Mouse (Mus musculus) cerebellum, adult 11-12 months (tissue): ENCODE measurements around the gene Bcas3.
A peak's percentile ranks its signal among the peaks of the same experiment; 100 is the strongest.

Source experiments
- DNase-seq: peaks from one replicate; pipeline ENCODE4 v3.0.0; 2022

Gene Bcas3

DNA sequence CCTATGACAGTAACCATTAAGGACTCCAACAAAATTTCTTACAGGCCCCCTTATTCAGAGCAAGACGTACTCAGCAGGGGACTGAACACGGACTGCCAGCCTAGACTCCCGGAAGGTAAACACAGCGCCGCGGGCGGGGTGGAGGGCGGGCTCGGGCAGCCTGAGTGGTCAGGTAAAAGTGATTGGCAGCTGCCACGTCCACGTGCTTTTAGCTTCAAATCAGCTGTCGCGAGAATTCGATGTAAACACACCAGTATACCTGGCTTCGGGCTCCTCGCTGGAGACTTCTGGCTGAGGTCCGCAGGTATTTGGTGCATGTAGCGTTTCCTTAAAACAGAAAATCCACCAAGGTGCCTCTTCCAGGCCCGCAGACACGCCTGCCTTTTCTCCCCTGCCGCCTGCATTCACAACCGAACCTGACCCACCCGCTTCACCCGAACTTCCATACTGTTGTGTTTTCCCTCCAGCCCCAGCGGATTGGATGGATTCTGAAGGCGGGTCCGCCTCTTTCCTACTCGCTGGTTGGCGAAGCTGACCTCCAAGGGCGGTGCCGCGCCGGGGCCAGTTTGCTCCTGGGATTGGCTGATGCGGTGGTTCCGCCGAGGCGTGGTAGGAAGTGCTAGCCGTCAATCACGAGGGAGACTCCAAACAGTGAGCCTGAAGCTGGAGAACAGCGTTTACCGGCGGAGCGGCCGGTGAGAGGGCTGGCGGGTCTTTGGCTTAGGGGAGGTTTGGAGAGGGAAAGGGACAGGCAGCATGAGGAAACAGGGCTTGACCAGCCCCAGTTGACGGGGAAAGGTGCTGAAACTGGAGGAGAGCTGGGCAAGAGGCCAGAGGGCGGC lies at the start of gene Bcas3:
Bcas3 (plus strand) TSS at position 629 of the 842 bp plus-strand sequence.
- peak; percentile 98 for DNase-seq

DNA sequence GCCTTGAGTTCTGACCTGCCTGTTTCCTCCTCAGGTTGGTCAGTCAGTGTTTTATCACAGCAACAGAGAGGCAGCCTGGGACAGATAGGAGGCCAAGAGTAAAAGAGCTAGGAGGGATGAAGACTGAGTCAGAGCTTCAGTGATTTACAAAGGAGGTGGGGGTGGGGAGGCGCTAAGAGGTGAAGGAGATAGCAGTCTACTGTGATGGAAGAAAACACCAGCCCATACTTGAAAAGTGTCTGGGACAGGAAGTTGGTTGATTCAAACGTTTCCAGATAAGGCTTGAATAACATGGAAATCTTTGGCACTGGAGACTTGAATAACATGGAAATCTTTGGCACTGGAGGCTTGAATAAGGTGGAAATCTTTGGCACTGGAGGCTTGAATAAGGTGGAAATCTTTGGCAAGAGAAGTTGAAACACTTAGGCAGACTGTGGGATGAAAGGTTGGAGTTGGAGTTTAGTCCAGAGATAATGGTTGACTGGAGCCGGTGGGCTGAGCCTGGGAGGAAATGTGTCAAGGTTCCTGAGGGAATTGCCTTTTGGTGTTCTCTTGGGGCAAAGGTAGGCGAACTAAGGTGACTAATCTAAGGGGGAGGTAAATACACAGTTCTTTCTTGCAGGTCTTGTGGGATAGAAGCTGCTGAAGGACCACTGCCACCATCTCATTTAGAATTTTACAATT lies 46.2 kb upstream of the Bcas3 start:
- no peak for DNase-seq

DNA sequence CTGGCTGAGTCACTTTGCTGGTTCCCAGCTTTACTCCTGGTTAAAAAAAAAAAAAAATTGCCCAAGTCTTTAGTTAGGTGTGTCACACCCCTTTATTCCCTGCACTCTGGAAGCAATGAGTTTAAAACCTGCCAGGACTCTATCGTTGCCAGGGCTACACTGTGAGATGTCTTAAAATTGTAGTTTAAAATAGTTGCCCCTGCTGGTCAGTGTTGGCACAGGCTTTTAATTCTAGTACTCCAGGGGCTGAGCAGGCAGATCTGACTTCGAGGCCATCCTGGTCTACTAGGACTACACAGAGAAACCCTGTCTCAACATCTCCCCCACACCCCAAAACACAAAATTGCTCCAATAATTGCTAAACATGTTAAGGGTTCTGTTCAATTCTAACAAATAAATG lies 44.2 kb upstream of the Bcas3 start:
- peak; percentile 43 for DNase-seq

DNA sequence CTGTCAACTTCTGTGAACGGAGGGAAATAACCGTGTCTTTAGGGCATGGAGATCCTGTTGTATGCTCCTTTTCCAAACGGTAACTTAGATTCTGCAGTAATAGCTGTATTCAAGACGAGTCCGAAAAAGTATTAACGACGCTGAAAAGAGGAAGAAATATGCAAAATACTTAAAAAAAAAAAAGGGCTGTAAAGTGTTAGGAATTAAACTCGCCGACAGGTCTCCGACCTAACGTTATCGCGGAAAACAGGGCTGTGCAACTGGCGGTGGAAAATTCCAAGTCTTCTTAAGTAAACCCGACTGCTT lies 42.6 kb upstream of the Bcas3 start:
- no peak for DNase-seq

DNA sequence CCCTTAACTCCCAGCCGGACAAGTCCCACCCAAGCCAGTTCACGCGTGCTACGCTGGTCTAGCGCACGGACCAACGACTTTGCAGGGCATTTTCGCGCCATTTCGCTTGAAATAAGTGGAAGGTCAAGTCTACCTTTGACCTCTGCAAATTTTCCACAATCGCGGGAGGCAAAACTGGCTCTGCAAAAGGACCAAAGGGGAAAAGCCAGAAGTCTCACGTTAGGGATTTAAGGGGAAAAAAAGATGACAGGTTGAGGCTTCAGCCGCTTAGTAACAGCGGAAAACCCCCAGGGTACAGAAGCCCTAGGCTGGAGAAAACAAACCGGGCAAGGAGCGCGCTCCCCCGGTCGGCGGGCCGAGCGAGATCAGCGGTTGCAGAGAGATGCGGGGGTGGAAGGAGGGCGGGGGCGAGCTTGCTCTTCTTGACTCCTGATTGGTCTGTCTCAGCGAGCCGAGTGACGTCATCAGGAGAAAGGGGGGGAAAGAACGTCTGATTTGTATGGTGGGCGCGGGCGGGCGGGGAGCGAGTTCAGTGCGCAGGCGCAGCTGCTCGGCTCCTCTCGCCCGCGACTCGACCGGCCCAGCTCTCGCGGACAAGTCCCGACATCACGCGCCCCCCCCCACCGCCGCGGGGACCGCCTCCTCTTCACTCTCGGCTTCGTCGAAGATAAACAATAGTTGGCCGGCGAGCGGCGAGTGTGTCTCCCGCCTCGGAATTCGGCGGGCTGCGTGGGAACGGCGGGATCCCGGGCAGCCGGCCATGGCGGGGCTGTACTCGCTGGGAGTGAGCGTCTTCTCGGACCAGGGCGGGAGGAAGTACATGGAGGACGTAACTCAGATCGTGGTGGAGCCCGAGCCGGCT lies 42.0 kb upstream of the Bcas3 start, which contains the start of gene Ppm1d:
Ppm1d (plus strand) TSS at position 532 of the 862 bp plus-strand sequence.
- peak; percentile 97 for DNase-seq

DNA sequence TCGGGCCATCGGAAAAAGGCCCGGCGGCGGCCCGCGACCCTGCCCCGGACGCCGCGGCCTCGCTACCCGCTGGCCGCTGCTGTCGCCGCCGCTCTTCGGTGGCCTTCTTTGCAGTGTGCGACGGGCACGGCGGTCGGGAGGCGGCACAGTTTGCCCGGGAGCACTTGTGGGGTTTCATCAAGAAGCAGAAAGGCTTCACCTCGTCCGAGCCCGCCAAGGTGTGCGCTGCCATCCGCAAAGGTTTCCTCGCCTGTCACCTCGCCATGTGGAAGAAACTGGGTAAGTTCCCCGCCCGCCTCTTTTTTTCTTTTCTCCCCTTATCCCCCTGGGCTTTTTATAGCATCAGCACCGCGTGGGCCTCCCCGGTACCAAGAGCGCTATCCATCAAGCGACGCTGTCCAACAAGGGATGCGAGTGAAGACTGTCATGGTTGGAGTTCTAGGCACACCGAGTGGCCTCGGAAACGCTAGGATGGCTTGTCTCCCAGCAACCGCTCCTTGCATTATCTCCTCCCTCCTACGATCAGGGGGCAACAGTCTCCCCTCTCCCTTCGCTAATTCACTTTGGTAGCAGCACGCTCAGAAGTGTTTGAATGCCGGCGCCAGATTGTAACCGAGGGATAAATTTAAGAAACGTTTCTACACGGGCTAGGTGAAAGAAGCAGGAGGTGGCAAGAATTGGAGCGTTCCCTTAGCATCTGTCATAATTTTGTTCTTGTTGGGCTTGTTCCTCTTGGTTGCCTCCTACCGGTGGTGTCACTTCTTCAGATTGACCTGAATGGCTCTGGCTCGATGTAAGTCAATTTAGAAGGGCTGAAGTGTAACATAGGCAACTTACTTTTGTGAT lies 41.1 kb upstream of the Bcas3 start:
- DNase-seq = peak; percentile 67

DNA sequence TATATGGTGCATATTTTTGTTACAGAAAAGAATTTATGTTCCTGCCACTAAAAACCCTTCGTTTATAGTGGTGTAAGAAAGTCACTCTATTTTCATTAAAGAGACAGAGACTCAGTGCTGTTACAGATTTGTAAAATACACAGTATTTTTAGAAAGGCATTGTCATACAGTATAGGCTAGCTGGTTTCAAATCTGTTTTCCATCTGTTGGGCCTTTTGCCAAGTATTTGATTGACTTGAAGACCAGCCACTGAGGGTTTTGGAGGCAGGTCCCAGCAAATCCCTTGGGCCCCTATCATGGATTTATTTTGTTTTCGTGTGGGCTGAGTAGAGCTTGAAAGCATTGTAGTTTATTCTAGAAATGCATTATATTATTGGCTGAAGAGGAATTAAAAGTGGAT lies 40.1 kb upstream of the Bcas3 start:
- DNase-seq = peak; percentile 75

DNA sequence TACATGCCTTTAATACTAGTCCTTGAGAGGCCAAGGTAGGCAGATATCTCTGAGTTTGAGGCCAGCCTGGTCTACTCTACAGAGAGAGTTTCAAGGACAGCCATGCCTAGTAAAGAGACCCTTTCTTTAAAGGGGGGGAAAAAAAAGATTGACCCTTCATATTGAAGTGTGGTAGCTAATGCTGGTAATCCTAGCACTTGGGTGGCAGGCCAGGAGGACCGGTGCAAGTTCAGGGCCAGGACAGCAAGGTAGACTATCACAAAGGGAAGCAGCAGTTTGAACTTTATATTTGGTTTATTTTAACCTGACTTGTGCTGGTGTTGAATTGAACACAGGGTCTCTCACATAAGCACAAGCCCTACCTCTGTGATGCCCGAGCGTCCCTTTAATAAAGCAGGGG lies 39.6 kb upstream of the Bcas3 start:
- DNase-seq = no peak

DNA sequence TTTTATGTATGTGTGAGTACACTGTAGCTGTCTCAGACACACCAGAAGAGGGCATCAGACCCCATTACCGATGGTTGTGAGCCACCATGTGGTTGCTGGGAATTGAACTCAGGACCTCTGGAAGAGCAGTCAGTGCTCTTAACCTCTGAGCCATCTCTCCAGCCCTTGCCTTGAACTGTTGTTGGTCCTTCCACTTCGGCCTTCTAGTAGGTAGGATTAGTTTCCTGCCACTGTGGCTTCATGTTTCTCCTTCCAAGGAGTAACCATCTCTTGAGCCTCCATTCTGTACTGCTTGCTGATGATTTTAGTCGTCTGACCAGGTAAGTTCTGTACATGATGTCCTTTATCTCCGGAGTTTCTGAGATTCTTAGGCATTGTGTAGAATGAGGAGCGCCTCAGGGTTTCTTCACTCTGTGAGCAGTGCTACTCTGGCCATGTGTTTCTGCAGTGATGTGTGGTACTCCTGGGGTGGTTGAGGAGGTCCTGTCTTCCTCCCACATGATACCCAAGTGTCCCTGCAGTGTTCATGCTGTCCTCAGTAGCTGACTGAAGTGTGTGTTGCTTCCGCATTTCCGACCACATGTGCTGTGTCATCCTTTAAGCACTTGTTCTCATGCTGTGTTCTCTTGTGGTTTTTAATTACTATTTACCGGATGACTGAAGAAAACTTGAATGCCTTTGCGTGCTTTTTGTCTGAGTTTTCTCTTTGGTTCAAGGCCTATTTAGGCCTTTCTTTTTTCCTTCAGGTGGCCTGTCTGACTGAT lies 29.2 kb upstream of the Bcas3 start:
- no peak for DNase-seq

DNA sequence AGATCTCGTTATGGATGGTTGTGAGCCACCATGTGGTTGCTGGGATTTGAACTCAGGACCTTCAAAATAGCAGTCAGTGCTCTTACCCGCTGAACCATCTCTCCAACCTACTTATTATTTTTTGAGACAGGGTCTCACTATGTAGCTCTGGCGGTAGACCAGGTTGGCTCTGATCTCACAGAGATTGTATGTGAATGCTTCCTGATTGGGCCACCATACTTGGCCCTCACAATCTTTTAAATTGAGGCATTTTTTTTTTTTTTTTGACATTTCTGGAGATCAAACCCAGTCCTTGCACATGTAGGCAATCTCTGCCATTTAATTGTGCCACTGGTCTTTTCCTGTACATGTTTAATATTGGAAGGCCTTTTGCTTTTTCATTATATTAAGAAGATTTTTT lies 24.2 kb upstream of the Bcas3 start:
- DNase-seq = peak; percentile 64

DNA sequence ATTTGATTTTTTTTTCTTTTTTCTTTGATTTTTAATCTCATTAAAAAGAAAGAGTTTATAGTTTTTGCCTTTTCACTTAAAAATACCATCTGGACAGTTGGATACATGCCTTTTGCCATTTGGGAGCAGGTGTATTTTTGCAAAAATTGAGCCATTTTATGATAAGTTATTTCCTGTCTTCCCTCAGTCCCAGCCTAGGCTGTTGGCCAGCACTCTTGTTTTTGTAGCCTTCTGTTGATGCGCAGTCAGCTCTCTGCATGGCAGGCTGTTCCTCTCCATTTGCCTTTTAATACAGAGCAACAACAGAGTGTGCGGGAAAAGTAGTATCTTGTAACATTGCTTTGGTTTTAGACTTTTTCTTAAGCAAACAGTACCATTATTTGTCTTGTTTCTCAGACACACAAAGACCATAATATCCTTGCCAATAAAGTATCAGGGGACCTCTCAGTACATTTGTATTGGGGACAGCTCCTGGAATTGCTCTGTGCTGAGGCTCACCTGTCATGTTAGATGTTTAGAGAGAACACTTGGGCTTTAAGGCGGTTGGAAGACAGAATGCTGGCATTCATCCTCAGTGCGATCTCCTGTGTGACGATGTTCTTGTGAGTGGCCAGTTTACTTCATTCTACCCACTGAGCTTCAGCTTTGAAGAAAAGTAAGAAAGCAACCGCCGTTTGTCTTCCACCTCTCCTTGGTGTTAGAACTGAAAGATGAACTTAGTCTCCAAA lies 23.6 kb upstream of the Bcas3 start:
- peak; percentile 94 for DNase-seq

DNA sequence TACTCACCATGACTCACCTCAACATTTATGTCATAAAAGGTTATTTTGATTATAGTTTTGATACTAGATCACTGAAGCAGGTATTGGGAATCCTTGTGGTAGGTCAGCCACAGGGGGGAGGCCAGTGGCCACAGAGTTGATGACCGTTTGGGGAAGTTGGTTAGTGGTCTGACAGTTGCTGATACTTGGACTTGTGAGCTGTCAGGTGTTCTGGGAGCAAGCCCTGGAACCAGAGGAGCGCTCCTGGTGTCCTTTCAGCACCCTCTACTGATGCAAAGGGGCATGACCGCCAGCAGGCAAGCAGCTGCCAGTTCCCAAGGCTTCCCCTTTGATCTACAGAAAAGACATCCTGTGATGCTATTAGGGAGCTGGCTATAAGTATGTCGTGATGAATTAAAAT lies 18.2 kb upstream of the Bcas3 start:
- peak; percentile 56 for DNase-seq

DNA sequence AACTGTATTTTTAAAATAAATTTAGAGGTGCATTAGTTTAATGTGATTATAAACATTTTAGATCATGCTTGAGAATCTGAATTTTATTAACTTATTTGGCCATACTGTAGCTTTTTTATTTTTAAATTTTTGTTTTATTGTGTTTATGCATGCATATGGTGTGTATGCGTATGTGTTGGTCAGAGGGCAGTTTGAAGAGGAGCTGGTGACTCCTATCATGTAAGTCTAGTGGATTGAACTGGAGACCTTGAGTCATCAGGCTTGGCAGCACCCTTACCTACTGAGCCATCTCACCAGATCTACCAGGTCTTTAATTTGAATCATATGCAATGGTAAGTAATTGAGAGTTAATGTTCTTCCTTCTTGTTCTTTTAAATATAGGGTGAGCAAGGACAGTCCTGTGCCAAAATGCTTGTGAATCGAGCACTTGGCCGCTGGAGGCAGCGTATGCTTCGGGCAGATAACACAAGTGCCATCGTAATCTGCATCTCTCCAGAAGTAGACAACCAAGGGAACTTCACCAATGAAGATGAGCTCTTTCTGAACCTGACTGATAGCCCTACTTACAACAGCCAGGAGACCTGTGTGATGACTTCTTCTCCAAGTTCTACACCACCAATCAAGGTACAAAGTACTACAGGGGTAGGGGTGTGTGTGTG lies 13.7 kb upstream of the Bcas3 start:
- no peak for DNase-seq

DNA sequence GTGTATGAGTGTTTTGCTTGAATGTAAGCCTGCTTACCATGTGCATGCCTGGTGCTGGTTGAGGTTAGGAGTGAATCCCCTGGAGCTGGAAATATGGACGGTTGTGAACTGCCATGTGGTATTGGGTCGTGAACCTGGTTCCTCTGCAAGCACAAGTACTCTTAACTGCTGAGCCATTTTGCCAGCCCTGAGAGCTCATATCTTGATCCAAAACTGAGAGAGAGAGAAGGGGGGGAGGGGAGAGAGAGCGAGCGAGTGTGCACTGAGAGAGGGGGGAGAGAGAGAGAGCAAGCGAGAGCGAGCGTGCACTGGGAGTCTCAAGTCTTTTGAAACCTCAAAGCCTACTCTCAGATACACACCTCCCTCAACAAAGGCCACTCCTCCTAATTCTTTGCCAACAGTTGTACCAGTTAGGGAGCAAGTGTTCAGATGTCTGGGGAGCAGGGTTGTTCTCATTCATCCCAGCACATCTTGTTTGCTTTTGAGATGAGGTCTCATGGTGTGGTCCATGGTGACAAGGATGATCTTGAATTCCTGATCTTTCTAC lies 12.8 kb upstream of the Bcas3 start:
- DNase-seq = no peak

DNA sequence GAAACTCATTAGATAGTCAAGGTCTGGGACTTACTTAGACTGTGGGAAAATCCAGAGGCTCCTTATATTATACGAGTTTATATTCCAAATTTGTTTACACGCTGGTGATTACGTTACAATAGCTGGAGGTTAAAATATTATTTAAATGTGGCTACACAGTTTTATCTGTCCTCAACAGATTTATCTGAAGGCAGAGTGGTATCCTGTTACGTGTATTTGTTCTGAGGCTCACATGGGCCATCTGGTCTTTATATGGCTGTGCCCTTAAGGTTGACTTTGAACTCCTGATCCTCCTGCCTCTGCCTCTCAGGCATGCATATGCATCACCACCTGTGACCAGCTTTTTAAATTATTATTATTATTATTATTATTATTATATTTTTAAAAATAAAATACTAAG lies 852 bp downstream of the Bcas3 start:
- no peak for DNase-seq

DNA sequence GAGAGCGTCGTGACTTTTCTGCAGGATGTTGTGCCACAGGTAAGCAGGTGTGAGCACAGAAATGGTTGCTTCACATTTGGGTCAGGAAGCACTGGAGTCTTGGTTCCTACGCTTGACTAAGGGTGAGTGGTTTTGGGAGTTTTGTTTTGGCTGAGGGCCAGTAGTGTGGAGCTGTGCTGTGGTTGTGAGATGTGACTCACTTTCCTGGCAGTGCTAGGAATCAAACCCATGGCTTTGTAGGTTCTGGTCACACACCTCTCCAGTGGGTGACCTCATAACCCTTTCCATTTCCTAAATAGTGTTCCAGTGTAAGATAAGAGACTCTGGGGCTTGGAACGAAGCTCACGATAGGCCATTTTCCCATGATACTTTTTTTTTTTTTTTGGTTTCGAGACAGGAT lies 6.7 kb downstream of the Bcas3 start:
- DNase-seq = no peak

DNA sequence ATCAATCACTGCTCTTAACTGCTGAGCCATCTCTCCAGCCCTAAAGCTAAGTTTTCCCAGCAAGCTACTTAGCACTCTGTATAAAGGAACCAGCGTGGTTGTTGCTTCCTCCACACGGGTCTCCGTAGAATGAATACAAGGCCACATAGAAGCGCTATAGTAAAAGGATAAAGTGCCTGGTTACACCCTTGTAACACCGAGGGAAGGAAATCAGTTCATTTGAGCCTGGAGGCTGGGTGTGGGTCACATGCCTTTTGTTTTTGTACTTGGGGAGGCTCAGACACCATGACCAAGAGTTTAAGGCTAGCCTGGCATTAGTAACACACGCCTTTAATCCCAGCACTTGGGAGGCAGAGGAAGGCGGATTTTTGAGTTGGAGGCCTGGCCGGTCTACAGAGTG lies 8.7 kb downstream of the Bcas3 start:
- no peak for DNase-seq

DNA sequence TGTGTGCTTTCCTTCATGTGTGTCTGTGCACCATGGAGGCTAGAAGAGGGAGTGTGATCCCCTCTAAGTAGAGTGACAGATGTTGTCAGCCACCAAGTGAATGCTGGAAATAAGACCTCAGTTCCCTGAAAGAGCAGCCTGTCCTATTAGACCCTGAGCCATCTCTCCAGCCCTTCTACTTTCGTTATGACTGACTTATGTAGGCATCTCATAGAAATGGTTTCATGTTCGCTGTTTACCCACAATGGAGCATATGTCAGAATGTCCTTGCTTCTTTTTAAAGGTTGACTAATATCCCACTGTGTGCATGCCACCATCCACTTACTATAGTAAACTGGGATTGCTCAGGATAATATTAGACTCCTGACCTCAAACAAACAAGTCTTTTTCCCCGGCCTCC lies 13.2 kb downstream of the Bcas3 start:
- no peak for DNase-seq

DNA sequence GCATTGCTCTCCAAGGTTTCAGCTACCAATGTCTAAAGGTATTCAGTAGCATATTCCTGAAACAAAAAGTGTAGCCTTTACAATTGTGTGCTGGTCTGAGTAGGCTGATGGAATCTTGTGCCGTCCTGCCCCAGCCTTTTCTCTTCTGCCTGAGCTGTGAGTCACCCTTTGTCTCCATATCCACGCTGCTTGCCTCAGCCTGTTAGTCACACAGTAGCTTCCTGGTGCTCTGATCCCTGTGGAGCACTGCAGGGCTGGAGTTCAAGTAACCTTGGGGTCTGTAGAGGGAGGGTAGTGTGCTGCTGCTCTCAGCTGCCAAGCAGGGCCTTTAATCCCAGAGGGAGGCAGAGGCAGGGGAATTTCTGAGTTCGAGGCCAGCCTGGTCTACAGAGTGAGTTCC lies 14.9 kb downstream of the Bcas3 start:
- no peak for DNase-seq

DNA sequence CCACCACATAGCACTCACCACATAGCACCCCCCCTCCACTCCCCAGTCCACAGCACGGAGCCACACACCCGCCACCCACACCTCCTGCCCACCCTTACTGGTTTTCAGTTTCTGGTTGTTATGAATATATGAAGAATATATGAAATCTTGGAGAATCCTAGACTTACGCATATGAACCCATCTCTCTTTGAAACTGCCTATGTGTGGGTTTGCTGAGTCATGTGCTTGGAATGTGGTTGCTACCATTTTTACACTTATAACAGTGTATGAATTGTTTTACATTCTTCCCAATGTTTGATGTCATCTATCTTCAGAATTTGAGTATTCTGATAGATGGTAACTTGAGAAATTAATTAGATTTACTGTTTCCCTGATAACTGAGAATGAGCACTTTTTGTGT lies 26.1 kb downstream of the Bcas3 start:
- DNase-seq = no peak
